Mouse (Mus musculus): ENCODE data around the gene Ccdc27. TPM values are rescaled to one million over a fixed set of nuclear protein-coding genes. Genes with fewer than 3 reads are reported as not detected.
A peak's percentile ranks its signal among the peaks of the same experiment; 100 is the strongest.

The Ccdc27 gene
- total and polyA plus RNA-seq, 3 experiments = 0.49 TPM; not detected in 2

DNA sequence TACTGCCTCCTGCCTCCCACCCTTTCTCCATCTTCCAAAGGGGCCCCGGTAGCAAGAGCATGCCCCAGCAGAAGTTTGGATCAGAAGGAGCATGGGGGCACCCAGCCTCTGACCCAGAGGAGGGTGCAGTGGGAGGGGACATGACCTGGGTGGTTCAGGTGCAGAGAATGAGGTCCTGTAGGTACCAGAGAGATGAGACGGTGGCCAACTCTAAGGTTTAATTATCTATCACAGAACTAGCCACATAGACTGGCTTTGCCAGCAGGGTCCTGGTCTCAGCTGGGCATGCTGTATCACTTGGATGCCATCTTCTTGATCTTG is 16.1 kb downstream of the Ccdc27 start:
- DNase-seq (ENCODE audit: low read depth, low spot score) = no peak
- no peak for TF ChIP-seq GABPA (IDR thresholded peaks at IDR 0.05; ENCODE audit: low read depth, low read length)
- TF ChIP-seq E2F4 (IDR thresholded peaks at IDR 0.05; ENCODE audit: borderline replicate concordance, low read depth, low read length) = no peak
- TF ChIP-seq HCFC1 (IDR thresholded peaks at IDR 0.05; ENCODE audit: low read depth, low read length) = no peak
- TF ChIP-seq NELFE (IDR thresholded peaks at IDR 0.05; ENCODE audit: low read depth, low read length) = no peak
- no peak for TF ChIP-seq ELF1 (IDR thresholded peaks at IDR 0.05; ENCODE audit: low read depth, low read length)
- Histone ChIP-seq H3K36me3 (ENCODE audit: control insufficient read depth in 1 of 2, insufficient read depth in 2 of 2, low read length in 2 of 2) (peaks cover 0 to 11% of the 10 kb centered on the region in 2 experiments; a peak in 3 of 4 replicates), H3K27ac (ENCODE audit: control insufficient read depth, low read depth, low read length) (peak overlapping the region; percentile 37), H3K9me3 (replicated peaks; ENCODE audit: insufficient read depth, low read length) (no peaks in the 10 kb centered on the region), H3K4me3 (ENCODE audit: control insufficient read depth in 1 of 2, insufficient read depth in 1 of 2, low read depth in 2 of 2, low read length in 2 of 2) (peak overlapping the region; percentile 60 to 79), H3K27me3 (ENCODE audit: control insufficient read depth in 1 of 2, insufficient read depth in 2 of 2, low read length in 2 of 2) (no peaks in the 10 kb centered on the region), H3K79me2 (ENCODE audit: control insufficient read depth, insufficient read depth, low read length, poor library complexity) (peaks cover 16% of the 10 kb centered on the region), H3K4me1 (ENCODE audit: control insufficient read depth in 1 of 2, insufficient read depth in 2 of 2, low read length in 2 of 2) (peaks cover 0 to 13% of the 10 kb centered on the region in 2 experiments; a peak in 3 of 4 replicates), H3K9ac (ENCODE audit: control insufficient read depth, low read depth, low read length, poor library complexity, severe bottlenecking) (peak overlapping the region; percentile 77)

GRCm38 (mm10) chr4:154025641-154026440 is 16.6 kb downstream of the Ccdc27 start, which contains the start of gene Smim1:
Smim1 (minus strand) TSS chr4:154026230.
- Histone ChIP-seq H3K4me1 (ENCODE audit: control insufficient read depth in 1 of 2, insufficient read depth in 2 of 2, low read length in 2 of 2) (peaks cover 0 to 13% of the 10 kb centered on the region in 2 experiments; a peak in 3 of 4 replicates), H3K9ac (ENCODE audit: control insufficient read depth, low read depth, low read length, poor library complexity, severe bottlenecking) (peak within 1 kb of the TSS; percentile 84), H3K27me3 (ENCODE audit: control insufficient read depth in 1 of 2, insufficient read depth in 2 of 2, low read length in 2 of 2) (no peaks in the 10 kb centered on the region), H3K4me3 (ENCODE audit: control insufficient read depth in 1 of 2, insufficient read depth in 1 of 2, low read depth in 2 of 2, low read length in 2 of 2) (peak within 1 kb of the TSS; percentile 79), H3K27ac (ENCODE audit: control insufficient read depth, low read depth, low read length) (peak within 1 kb of the TSS; percentile 97), H3K79me2 (ENCODE audit: control insufficient read depth, insufficient read depth, low read length, poor library complexity) (peaks cover 16% of the 10 kb centered on the region), H3K9me3 (replicated peaks; ENCODE audit: insufficient read depth, low read length) (no peaks in the 10 kb centered on the region), H3K36me3 (ENCODE audit: control insufficient read depth in 1 of 2, insufficient read depth in 2 of 2, low read length in 2 of 2) (peaks cover 0 to 11% of the 10 kb centered on the region in 2 experiments; a peak in 3 of 4 replicates)
- DNase-seq (ENCODE audit: low read depth, low spot score) = peak; percentile 94
- TF ChIP-seq MYC (IDR thresholded peaks at IDR 0.05; ENCODE audit: low read depth, low read length) (no peak), RCOR1 (IDR thresholded peaks at IDR 0.05; ENCODE audit: low read depth, low read length) (no peak), CHD1 (IDR thresholded peaks at IDR 0.05; ENCODE audit: low read depth, low read length) (no peak), ETS1 (IDR thresholded peaks at IDR 0.05; ENCODE audit: low read depth, low read length) (0 out of 2 replicates have a peak, but pooled peaks have one; percentile 12), MYB (IDR thresholded peaks at IDR 0.05; ENCODE audit: low read depth, low read length) (no peak), CTCF (IDR thresholded peaks at IDR 0.05 in 2 of 3, conservative IDR thresholded peaks at IDR 0.05 in 1 of 3; ENCODE audit: control insufficient read depth in 1 of 3, insufficient read depth in 1 of 3, low read depth in 2 of 3, low read length in 3 of 3, poor library complexity in 1 of 3, severe bottlenecking in 1 of 3) (peak; percentile 58 to 78 (median 73)), JUND (IDR thresholded peaks at IDR 0.05; ENCODE audit: low read depth, low read length) (no peak), BHLHE40 (IDR thresholded peaks at IDR 0.05; ENCODE audit: borderline replicate concordance, low read depth, low read length) (peak; percentile 12; the same call in 1 of the 2 replicates), NELFE (IDR thresholded peaks at IDR 0.05; ENCODE audit: low read depth, low read length) (peak; percentile 65), ELF1 (IDR thresholded peaks at IDR 0.05; ENCODE audit: low read depth, low read length) (no peak), SIN3A (IDR thresholded peaks at IDR 0.05; ENCODE audit: low read length) (peak; percentile 81), MAFK (IDR thresholded peaks at IDR 0.05; ENCODE audit: borderline replicate concordance, low read depth, low read length) (no peak), GATA1 (IDR thresholded peaks at IDR 0.05; ENCODE audit: low read depth, low read length) (no peak), CHD2 (IDR thresholded peaks at IDR 0.05; ENCODE audit: low read length) (peak; percentile 36; the same call in 1 of the 2 replicates), USF2 (IDR thresholded peaks at IDR 0.05; ENCODE audit: borderline replicate concordance in 1 of 2, insufficient read depth in 1 of 2, low read depth in 1 of 2, low read length in 2 of 2) (no peak), HCFC1 (IDR thresholded peaks at IDR 0.05; ENCODE audit: low read depth, low read length) (peak; percentile 52; the same call in 1 of the 2 replicates), EP300 (IDR thresholded peaks at IDR 0.05; ENCODE audit: low read depth in 1 of 2, low read length in 2 of 2) (0 out of 4 replicates have a peak, but pooled peaks of 1 of the 2 experiments have one; percentile 8), MAX (IDR thresholded peaks at IDR 0.05; ENCODE audit: low read length) (peak; percentile 84), MXI1 (IDR thresholded peaks at IDR 0.05; ENCODE audit: low read depth, low read length) (peak; percentile 83), TCF12 (IDR thresholded peaks at IDR 0.05; ENCODE audit: low read depth, low read length) (0 out of 2 replicates have a peak, but pooled peaks have one; percentile 13), GABPA (IDR thresholded peaks at IDR 0.05; ENCODE audit: low read depth, low read length) (no peak), USF1 (IDR thresholded peaks at IDR 0.05; ENCODE audit: low read depth, low read length) (peak; percentile 79), ZMIZ1 (IDR thresholded peaks at IDR 0.05; ENCODE audit: low read depth, low read length) (peak; percentile 43; the same call in 1 of the 2 replicates), POLR2A (IDR thresholded peaks at IDR 0.05; ENCODE audit: control insufficient read depth in 1 of 2, insufficient read depth in 1 of 2, low read depth in 1 of 2, low read length in 2 of 2, poor library complexity in 1 of 2) (peak in 1 of 2 experiments; percentile 58; a peak in 1 of 4 replicates), RAD21 (IDR thresholded peaks at IDR 0.05; ENCODE audit: low read depth, low read length) (peak; percentile 7), MEF2A (IDR thresholded peaks at IDR 0.05; ENCODE audit: extremely low read depth, insufficient replicate concordance, low read depth, low read length, poor library complexity, severe bottlenecking) (no peak), KAT2A (conservative IDR thresholded peaks at IDR 0.05; ENCODE audit: low read depth, low read length) (no peak; the same call in 1 of the 2 replicates), TAL1 (IDR thresholded peaks at IDR 0.05; ENCODE audit: low read length) (no peak)
